In the genomic region with DNA sequence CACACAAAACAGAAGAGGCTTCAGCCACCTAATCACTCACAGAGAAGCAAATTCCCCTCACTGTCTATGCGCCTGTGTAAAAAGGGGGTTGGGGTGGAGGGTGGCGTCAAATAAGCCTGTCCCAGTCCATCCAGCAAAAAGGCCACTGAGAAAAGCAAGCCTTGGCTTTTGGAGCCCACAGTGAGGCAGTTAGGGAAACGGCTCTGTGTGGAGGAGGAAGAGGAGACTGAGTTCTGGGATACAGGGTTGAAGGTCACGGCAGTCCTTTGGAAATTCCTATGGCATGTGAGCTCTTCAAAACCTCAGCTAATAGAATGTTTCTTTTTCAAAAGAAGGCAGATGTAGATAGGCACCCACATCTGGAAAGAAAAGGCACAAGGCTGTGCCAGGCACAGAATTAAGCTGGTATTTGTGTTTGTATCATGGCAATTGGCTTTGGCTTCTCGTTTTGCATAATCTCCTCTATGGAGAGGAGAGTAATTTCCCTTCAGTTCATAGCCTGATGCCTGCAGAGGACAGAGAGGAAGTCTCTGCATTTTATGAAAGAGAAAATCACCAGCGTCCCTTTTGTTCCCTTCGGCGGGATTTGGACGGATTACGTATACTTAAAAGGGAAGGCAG, we compare ENCODE assay signal across 8 mouse cellular contexts.
A peak's percentile ranks its signal among the peaks of the same experiment; 100 is the strongest.
DNase-seq lines count a peak whose midpoint lies in the region; ATAC-seq and TF ChIP-seq lines count a peak whose summit lies in the region.

No protein-coding gene starts in this region.

- no peak overlapping the region for H3K9ac ChIP-seq in kidney, embryonic 15.5 days
- 0 out of 2 replicates have a peak overlapping the region, but pooled peaks have one; percentile 34 for H3K9ac ChIP-seq in forebrain, postnatal 0 days
- no peak overlapping the region for H3K9ac ChIP-seq in midbrain, embryonic 12.5 days (replicated peaks)

- no peaks in the 10 kb centered on the region for H3K36me3 ChIP-seq in kidney, embryonic 15.5 days
- H3K36me3 ChIP-seq in forebrain, postnatal 0 days (ENCODE audit: insufficient read depth) = no peaks in the 10 kb centered on the region
- H3K36me3 ChIP-seq in midbrain, embryonic 12.5 days = no peaks in the 10 kb centered on the region

- TF ChIP-seq CTCF in forebrain, postnatal 0 days (IDR thresholded peaks at IDR 0.05; ENCODE audit: low read depth) = no peak

- H3K27me3 ChIP-seq in kidney, embryonic 15.5 days = no peaks in the 10 kb centered on the region
- no peaks in the 10 kb centered on the region for H3K27me3 ChIP-seq in forebrain, postnatal 0 days (ENCODE audit: insufficient read depth, low read length)
- 0 out of 2 replicates have a peak, but pooled peaks cover 2% of the 10 kb centered on the region for H3K27me3 ChIP-seq in midbrain, embryonic 12.5 days

- peak overlapping the region; percentile 73 for H3K27ac ChIP-seq in kidney, embryonic 15.5 days
- H3K27ac ChIP-seq in forebrain, postnatal 0 days (ENCODE audit: low read depth, low read length) = peak overlapping the region; percentile 75
- H3K27ac ChIP-seq in midbrain, embryonic 12.5 days (replicated peaks) = peak overlapping the region; percentile 85

- ATAC-seq in kidney, embryonic 15.5 days (replicated peaks; ENCODE audit: low FRiP score) = no peak
- ATAC-seq in forebrain, postnatal 0 days = peak; percentile 45; the same call in 1 of the 2 replicates
- ATAC-seq in midbrain, embryonic 12.5 days (ENCODE audit: low FRiP score, low read depth) = peak; percentile 82

- no peak overlapping the region for H3K4me3 ChIP-seq in kidney, embryonic 15.5 days (replicated peaks)
- no peak overlapping the region for H3K4me3 ChIP-seq in forebrain, postnatal 0 days (ENCODE audit: low read depth, low read length)
- no peak overlapping the region for H3K4me3 ChIP-seq in midbrain, embryonic 12.5 days

- WGBS in kidney, embryonic 15.5 days = 39% methylated on average over 10 of the region's 10 CpGs
- 10% methylated on average over 10 of the region's 10 CpGs for WGBS in forebrain, postnatal 0 days
- 5% methylated on average over 10 of the region's 10 CpGs for WGBS in midbrain, embryonic 12.5 days

- H3K9me3 ChIP-seq in kidney, embryonic 15.5 days (replicated peaks) = no peaks in the 10 kb centered on the region; the same call in 1 of the 2 replicates
- H3K9me3 ChIP-seq in forebrain, postnatal 0 days (ENCODE audit: low read length) = no peaks in the 10 kb centered on the region
- H3K9me3 ChIP-seq in midbrain, embryonic 12.5 days = no peaks in the 10 kb centered on the region

- DNase-seq in kidney, adult 18-20 months = no peak
- peak; percentile 71 for DNase-seq in embryo, embryonic 11 days
- peak; percentile 59 for DNase-seq in forebrain, postnatal 0 days
- no peak for DNase-seq in layer of hippocampus, adult 9-10 months (ENCODE audit: low spot score)
- DNase-seq in urinary bladder, adult 2 months (ENCODE audit: low spot score) = no peak
- no peak for DNase-seq in cerebellum, postnatal 36 days

- peaks cover 29% of the 10 kb centered on the region for H3K4me1 ChIP-seq in kidney, embryonic 15.5 days
- H3K4me1 ChIP-seq in forebrain, postnatal 0 days (ENCODE audit: insufficient read depth) = peaks cover 16% of the 10 kb centered on the region
- H3K4me1 ChIP-seq in midbrain, embryonic 12.5 days = peaks cover 31% of the 10 kb centered on the region

- no peak overlapping the region for H3K4me2 ChIP-seq in kidney, embryonic 15.5 days
- peak overlapping the region; percentile 18; the same call in 1 of the 2 replicates for H3K4me2 ChIP-seq in forebrain, postnatal 0 days (ENCODE audit: low read depth)
- peak overlapping the region; percentile 41; the same call in 1 of the 2 replicates for H3K4me2 ChIP-seq in midbrain, embryonic 12.5 days (replicated peaks)

Comparison
In these comparisons a context has a peak if more than half of its experiments do, and no peak if none do; other contexts are left out.
1. DNase-seq: peak in embryo, embryonic 11 days (single experiment) and forebrain, postnatal 0 days (single experiment); none in kidney, adult 18-20 months (single experiment), layer of hippocampus, adult 9-10 months (single experiment), urinary bladder, adult 2 months (single experiment) and cerebellum, postnatal 36 days (0 of 2).
2. Peak in every context shown above with its lines, with median percentiles within 50 percentile points of each other: H3K27ac ChIP-seq.